Mouse (Mus musculus) brain, embryonic 14.5 days (tissue): ENCODE results near the gene Lpp.

ENCODE experiments used
- CTCF ChIP-seq: fragments of 200-500 bp; IDR thresholded peaks from 2 replicates; pipeline ENCODE4 v1.5.1; 2012; ENCODE audit warnings: inconsistent platforms, mild to moderate bottlenecking, moderate library complexity, borderline replicate concordance; ENCODE audit not compliant: insufficient read depth, insufficient read length; ENCODE audit errors: extremely low read depth
- POLR2A ChIP-seq: fragments of 200-500 bp; IDR thresholded peaks from 2 replicates; pipeline ENCODE4 v1.6.1; 2012; ENCODE audit warnings: mild to moderate bottlenecking, inconsistent platforms, borderline replicate concordance; ENCODE audit not compliant: poor library complexity, insufficient read depth, insufficient read length, severe bottlenecking; ENCODE audit errors: extremely low read depth

DNA sequence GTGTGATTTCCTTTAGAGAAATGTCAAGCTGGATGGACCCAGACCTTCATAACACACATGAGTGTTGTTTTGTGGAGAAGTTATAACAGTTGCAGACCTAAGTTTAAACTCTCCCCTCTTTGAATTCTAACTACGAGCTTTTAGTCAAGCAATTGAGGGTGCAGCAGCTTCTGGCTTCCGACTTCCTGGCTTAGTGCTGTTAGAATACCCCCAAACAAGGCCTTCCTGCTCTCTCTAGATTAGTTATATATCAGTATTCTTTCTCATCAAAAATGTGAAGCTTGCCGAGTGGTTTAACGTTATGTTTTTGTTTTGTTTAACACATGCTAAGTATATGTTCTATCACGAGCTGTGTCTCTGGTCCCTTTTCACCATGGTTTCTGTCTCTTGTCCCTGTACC, 56.9 kb downstream of the Lpp start:
- TF ChIP-seq CTCF (no peak), POLR2A (no peak)
